Mouse (Mus musculus): Measurements from ENCODE around the gene Polr3c. TPM values are rescaled to one million over a fixed set of nuclear protein-coding genes. Genes with fewer than 3 reads are reported as not detected.
A peak's percentile ranks its signal among the peaks of the same experiment; 100 is the strongest.

Gene Polr3c
- polyA plus RNA-seq, 1 experiment from 2014 or later = 31.7 TPM

DNA sequence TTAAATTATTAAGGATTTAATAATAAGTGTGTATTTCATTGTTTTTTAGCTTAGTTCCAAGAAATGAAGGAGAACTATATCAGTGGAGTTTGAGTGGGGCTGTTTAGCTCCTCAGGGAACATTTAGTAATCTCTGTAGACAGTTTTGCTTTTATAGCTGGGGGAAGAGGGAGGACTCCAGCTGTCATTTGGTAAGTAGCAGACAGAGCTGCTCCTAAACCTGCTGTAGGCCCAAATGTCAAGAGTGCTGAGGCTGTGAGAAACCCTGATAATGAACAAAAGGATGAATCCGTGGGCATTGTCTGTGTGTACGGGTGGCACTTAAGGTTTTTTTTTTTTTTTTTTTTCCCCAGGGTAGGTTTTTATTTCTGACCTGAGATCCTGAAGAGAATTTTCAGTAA, 7.8 kb upstream of the Polr3c start:
- no peak overlapping the region for H3K27ac ChIP-seq (replicated peaks)
- 60% methylated on average over 2 of the region's 2 CpGs for WGBS
- H3K36me3 ChIP-seq = no peaks in the 10 kb centered on the region
- no peak for ATAC-seq (ENCODE audit: low read depth)
- H3K9me3 ChIP-seq = no peaks in the 10 kb centered on the region
- no peak overlapping the region for H3K4me2 ChIP-seq
- peaks cover 27% of the 10 kb centered on the region for H3K4me1 ChIP-seq (replicated peaks)
- H3K27me3 ChIP-seq = no peaks in the 10 kb centered on the region
- H3K4me3 ChIP-seq = no peak overlapping the region
- H3K9ac ChIP-seq = no peak overlapping the region

GRCm38 (mm10) chr3:96733984-96734383, 6.6 kb upstream of the Polr3c start:
- ATAC-seq (ENCODE audit: low read depth) = no peak
- no peak overlapping the region for H3K9ac ChIP-seq
- WGBS = 88% methylated on average over 1 of the region's 1 CpGs
- H3K36me3 ChIP-seq = no peaks in the 10 kb centered on the region
- no peak overlapping the region for H3K27ac ChIP-seq (replicated peaks)
- H3K4me3 ChIP-seq = no peak overlapping the region
- H3K27me3 ChIP-seq = no peaks in the 10 kb centered on the region
- peaks cover 37% of the 10 kb centered on the region for H3K4me1 ChIP-seq (replicated peaks)
- H3K4me2 ChIP-seq = no peak overlapping the region
- no peaks in the 10 kb centered on the region for H3K9me3 ChIP-seq

DNA sequence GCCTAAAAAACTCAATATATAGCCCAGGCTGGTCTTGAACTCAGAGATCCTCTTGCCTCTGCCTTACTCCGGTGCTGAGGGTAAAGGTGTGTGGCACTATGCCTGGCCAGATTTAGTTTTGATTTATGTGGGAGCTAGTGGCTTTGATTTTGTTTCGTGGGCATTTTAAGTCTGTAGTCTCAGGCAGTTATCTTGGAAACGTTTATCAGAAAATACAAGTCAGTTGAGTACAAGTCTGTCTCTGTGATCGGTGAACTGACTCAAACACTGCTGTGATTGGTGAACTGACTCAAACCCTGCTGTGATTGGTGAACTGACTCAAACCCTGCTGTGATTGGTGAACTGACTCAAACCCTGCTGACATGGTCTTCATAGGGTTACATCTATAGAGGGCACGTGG, 3.4 kb upstream of the Polr3c start:
- Histone ChIP-seq H3K36me3 (no peaks in the 10 kb centered on the region), H3K9me3 (no peaks in the 10 kb centered on the region), H3K4me2 (no peak overlapping the region), H3K9ac (no peak overlapping the region), H3K4me1 (replicated peaks) (peaks cover 53% of the 10 kb centered on the region), H3K27me3 (no peaks in the 10 kb centered on the region), H3K4me3 (no peak overlapping the region), H3K27ac (replicated peaks) (no peak overlapping the region)
- ATAC-seq (ENCODE audit: low read depth) = no peak
- 74% methylated on average over 5 of the region's 5 CpGs for WGBS

DNA sequence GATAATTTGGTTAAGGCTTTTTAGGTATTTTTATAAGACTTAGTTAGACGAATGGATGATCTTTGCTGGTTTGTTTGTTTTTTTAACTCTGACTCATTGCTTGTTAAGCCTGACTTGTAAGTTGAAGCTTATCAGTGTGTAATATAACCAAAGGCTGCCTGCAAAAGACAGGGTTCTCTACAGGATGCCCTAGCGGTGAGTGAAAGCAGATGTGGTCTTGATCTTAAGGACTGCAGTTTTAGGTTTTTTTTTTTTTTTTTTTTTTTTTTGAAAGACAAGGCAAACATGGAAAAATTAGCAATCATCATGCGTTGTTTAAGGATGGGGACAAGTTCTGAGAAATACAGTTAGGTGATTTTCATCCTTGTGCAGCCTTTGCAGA, 2.0 kb upstream of the Polr3c start:
- no peak for ATAC-seq (ENCODE audit: low read depth)
- Histone ChIP-seq H3K4me3 (no peak overlapping the region), H3K27ac (replicated peaks) (no peak overlapping the region), H3K4me1 (replicated peaks) (peaks cover 45% of the 10 kb centered on the region), H3K36me3 (no peaks in the 10 kb centered on the region), H3K27me3 (no peaks in the 10 kb centered on the region), H3K4me2 (peak overlapping the region; percentile 82), H3K9ac (no peak overlapping the region), H3K9me3 (no peaks in the 10 kb centered on the region)
- WGBS = 81% methylated on average over 3 of the region's 3 CpGs

DNA sequence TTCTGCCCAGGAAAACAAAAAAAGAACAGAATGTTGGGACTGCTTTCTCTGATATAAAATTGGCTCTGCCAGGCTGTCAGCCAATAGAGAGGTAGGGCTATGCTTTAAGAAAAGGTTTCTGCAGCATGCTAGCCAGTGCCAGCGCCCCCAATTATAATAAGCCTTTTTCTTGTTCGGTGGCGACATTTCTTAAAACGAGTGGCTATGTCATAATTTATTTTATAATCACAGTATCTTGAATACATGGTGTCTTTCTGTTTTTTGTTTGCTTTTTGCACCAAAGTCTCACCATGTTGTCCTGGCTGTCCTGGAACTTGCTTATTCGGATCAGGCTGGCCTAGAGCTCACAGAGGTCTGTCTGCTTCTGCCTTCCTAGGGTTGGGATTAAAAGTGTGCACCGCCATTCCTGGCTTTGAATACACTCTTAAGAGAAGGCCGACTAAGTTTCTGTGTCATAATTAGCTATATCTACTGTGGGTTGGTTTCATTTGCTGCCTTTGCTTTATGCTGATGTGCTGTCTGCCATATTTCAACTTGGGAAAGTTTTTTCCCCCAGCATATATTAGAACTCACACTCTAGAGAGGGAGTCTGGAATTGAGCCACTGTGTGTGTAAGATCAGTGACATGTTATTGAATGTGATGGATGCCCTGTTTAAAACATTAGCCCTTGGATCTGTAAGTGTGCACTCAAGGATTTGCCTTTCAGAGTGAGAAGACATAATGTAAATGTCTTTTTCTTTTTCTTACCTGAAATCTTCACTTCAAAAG, 1.4 kb upstream of the Polr3c start:
- no peaks in the 10 kb centered on the region for H3K9me3 ChIP-seq
- H3K9ac ChIP-seq = peak overlapping the region; percentile 92
- peak overlapping the region; percentile 82 for H3K4me2 ChIP-seq
- peak overlapping the region; percentile 96 for H3K4me3 ChIP-seq
- 53% methylated on average over 7 of the region's 7 CpGs for WGBS
- peaks cover 4% of the 10 kb centered on the region; the same call in 1 of the 2 replicates for H3K36me3 ChIP-seq
- no peak for ATAC-seq (ENCODE audit: low read depth)
- peak overlapping the region; percentile 88; the same call in 1 of the 2 replicates for H3K27ac ChIP-seq (replicated peaks)
- H3K27me3 ChIP-seq = no peaks in the 10 kb centered on the region
- H3K4me1 ChIP-seq (replicated peaks) = peaks cover 40% of the 10 kb centered on the region

GRCm38 (mm10) chr3:96727828-96728633, 603 bp upstream of the Polr3c start:
- H3K4me1 ChIP-seq (replicated peaks) = peaks cover 40% of the 10 kb centered on the region
- H3K27me3 ChIP-seq = no peaks in the 10 kb centered on the region
- H3K9me3 ChIP-seq = no peaks in the 10 kb centered on the region
- H3K4me3 ChIP-seq = peak overlapping the region; percentile 96
- peak overlapping the region; percentile 92 for H3K9ac ChIP-seq
- peak overlapping the region; percentile 82 for H3K4me2 ChIP-seq
- ATAC-seq (ENCODE audit: low read depth) = peak; percentile 73
- peaks cover 12% of the 10 kb centered on the region for H3K36me3 ChIP-seq
- H3K27ac ChIP-seq (replicated peaks) = peak overlapping the region; percentile 88
- 1% methylated on average over 42 of the region's 42 CpGs for WGBS

- H3K4me3 ChIP-seq = no peak overlapping the region
- no peak overlapping the region for H3K4me2 ChIP-seq
- 42% methylated on average over 14 of the region's 14 CpGs for WGBS
- no peaks in the 10 kb centered on the region for H3K9me3 ChIP-seq
- no peak overlapping the region for H3K27ac ChIP-seq (replicated peaks)
- peaks cover 77% of the 10 kb centered on the region for H3K36me3 ChIP-seq
- H3K4me1 ChIP-seq (replicated peaks) = no peaks in the 10 kb centered on the region
- no peak overlapping the region for H3K9ac ChIP-seq
- no peaks in the 10 kb centered on the region for H3K27me3 ChIP-seq
- no peak for ATAC-seq (ENCODE audit: low read depth)
Measured at GRCm38 (mm10) chr3:96719173-96719572, 8.3 kb downstream of the Polr3c start.

- WGBS = 85% methylated on average over 2 of the region's 2 CpGs
- Histone ChIP-seq H3K4me2 (no peak overlapping the region), H3K4me1 (replicated peaks) (no peaks in the 10 kb centered on the region), H3K9ac (no peak overlapping the region), H3K9me3 (no peaks in the 10 kb centered on the region), H3K36me3 (peaks cover 78% of the 10 kb centered on the region), H3K27me3 (no peaks in the 10 kb centered on the region), H3K27ac (replicated peaks) (no peak overlapping the region), H3K4me3 (no peak overlapping the region)
- ATAC-seq (ENCODE audit: low read depth) = no peak
Measured at GRCm38 (mm10) chr3:96715854-96716253, 11.6 kb downstream of the Polr3c start.

DNA sequence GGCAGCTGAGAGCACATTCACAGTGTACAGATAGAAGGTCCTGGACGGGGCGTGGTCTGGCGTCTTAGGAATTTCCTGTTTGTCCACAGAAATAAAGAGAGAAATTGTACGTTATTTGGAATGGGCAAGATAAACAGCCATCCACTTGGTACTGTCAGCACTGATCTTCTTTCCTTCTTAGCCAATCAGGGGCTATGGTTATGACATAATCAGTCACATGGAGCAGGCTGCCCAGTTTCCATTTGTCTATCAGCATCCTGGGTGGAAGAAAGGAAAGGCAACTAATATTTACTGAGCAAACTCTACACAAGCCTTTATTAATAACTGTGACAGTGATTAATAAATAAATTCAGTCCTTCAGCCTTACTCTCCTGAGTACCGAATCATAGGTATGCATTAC, 13.1 kb downstream of the Polr3c start:
- Histone ChIP-seq H3K4me3 (no peak overlapping the region), H3K4me1 (replicated peaks) (no peaks in the 10 kb centered on the region), H3K27me3 (no peaks in the 10 kb centered on the region), H3K36me3 (peaks cover 86% of the 10 kb centered on the region), H3K4me2 (no peak overlapping the region), H3K9ac (no peak overlapping the region), H3K9me3 (no peaks in the 10 kb centered on the region), H3K27ac (replicated peaks) (no peak overlapping the region)
- WGBS = 94% methylated on average over 5 of the region's 5 CpGs
- ATAC-seq (ENCODE audit: low read depth) = no peak

GRCm38 (mm10) chr3:96708684-96709064, 18.8 kb downstream of the Polr3c start:
- Histone ChIP-seq H3K36me3 (peaks cover 67% of the 10 kb centered on the region), H3K4me1 (replicated peaks) (peaks cover 12% of the 10 kb centered on the region; the same call in 1 of the 2 replicates), H3K27me3 (peaks cover 8% of the 10 kb centered on the region; the same call in 1 of the 2 replicates), H3K27ac (replicated peaks) (no peak overlapping the region), H3K4me3 (no peak overlapping the region), H3K4me2 (peak overlapping the region; percentile 84), H3K9me3 (no peaks in the 10 kb centered on the region), H3K9ac (peak overlapping the region; percentile 74)
- 47% methylated on average over 2 of the region's 2 CpGs for WGBS
- ATAC-seq (ENCODE audit: low read depth) = no peak

GRCm38 (mm10) chr3:96707903-96708683, 19.3 kb downstream of the Polr3c start, which contains the start of gene Nudt17:
Nudt17 (minus strand) TSS chr3:96708562.
- Histone ChIP-seq H3K36me3 (peaks cover 67% of the 10 kb centered on the region), H3K4me2 (peak within 1 kb of the TSS; percentile 84), H3K27ac (replicated peaks) (no peak within 1 kb of the TSS), H3K9ac (peak within 1 kb of the TSS; percentile 74), H3K27me3 (peaks cover 8% of the 10 kb centered on the region; the same call in 1 of the 2 replicates), H3K4me3 (peak within 1 kb of the TSS; percentile 45), H3K4me1 (replicated peaks) (peaks cover 12% of the 10 kb centered on the region; the same call in 1 of the 2 replicates), H3K9me3 (no peaks in the 10 kb centered on the region)
- peak; percentile 83 for ATAC-seq (ENCODE audit: low read depth)
- 6% methylated on average over 42 of the region's 42 CpGs for WGBS
